Mouse (Mus musculus): ENCODE results near the gene Slc12a1.

The Slc12a1 gene

GRCm38 (mm10) chr2:125259230-125260120, 107.2 kb downstream of the Slc12a1 start:
- DNase-seq, result no peak

- DNase-seq, result no peak
Observed at GRCm38 (mm10) chr2:125260326-125260725, 108.0 kb downstream of the Slc12a1 start.

GRCm38 (mm10) chr2:125263056-125263455, 110.8 kb downstream of the Slc12a1 start:
- no peak for DNase-seq

GRCm38 (mm10) chr2:125263753-125264152, 111.4 kb downstream of the Slc12a1 start:
- DNase-seq, result no peak

GRCm38 (mm10) chr2:125268876-125269275, 116.6 kb downstream of the Slc12a1 start:
- DNase-seq, result no peak

- DNase-seq, result no peak
Observed at GRCm38 (mm10) chr2:125275617-125276016, 123.3 kb downstream of the Slc12a1 start.

GRCm38 (mm10) chr2:125276692-125277091, 124.4 kb downstream of the Slc12a1 start:
- DNase-seq, result no peak

- no peak for DNase-seq
Observed at GRCm38 (mm10) chr2:125278474-125278873, 126.2 kb downstream of the Slc12a1 start.
